Mouse (Mus musculus) retina, embryonic 14.5 days (tissue): Measurements from ENCODE around the gene Mgat4e.

ENCODE experiments used
- DNase-seq: peaks from one replicate; pipeline ENCODE4 v3.0.0-alpha.2; 2015; ENCODE audit warnings: low spot score

Mgat4e gene

GRCm38 (mm10) chr1:134549632-134550132, at the start of gene Mgat4e:
Gene Mgat4e (minus strand): TSS chr1:134549682.
- DNase-seq: no peak

- no peak for DNase-seq
Measured at GRCm38 (mm10) chr1:134597339-134598054, 48.0 kb upstream of the Mgat4e start.

GRCm38 (mm10) chr1:134591773-134592172, 42.3 kb upstream of the Mgat4e start:
- no peak for DNase-seq

- no peak for DNase-seq
Measured at GRCm38 (mm10) chr1:134589676-134590075, 40.2 kb upstream of the Mgat4e start.

GRCm38 (mm10) chr1:134583560-134583959, 34.1 kb upstream of the Mgat4e start:
- no peak for DNase-seq

- no peak for DNase-seq
Measured at GRCm38 (mm10) chr1:134580796-134581195, 31.3 kb upstream of the Mgat4e start.

GRCm38 (mm10) chr1:134577384-134578120, 28.1 kb upstream of the Mgat4e start:
- no peak for DNase-seq

GRCm38 (mm10) chr1:134573932-134574315, 24.4 kb upstream of the Mgat4e start:
- no peak for DNase-seq

- no peak for DNase-seq
Measured at GRCm38 (mm10) chr1:134573300-134573931, 23.9 kb upstream of the Mgat4e start.

GRCm38 (mm10) chr1:134570631-134571030, 21.1 kb upstream of the Mgat4e start:
- no peak for DNase-seq

- DNase-seq: no peak
Measured at GRCm38 (mm10) chr1:134570171-134570570, 20.7 kb upstream of the Mgat4e start.

- peak; percentile 27 for DNase-seq
Measured at GRCm38 (mm10) chr1:134567511-134567910, 18.0 kb upstream of the Mgat4e start.

- no peak for DNase-seq
Measured at GRCm38 (mm10) chr1:134563726-134564125, 14.2 kb upstream of the Mgat4e start.

- no peak for DNase-seq
Measured at GRCm38 (mm10) chr1:134562457-134562856, 13.0 kb upstream of the Mgat4e start.

GRCm38 (mm10) chr1:134561770-134562143, 12.3 kb upstream of the Mgat4e start:
- DNase-seq: no peak

GRCm38 (mm10) chr1:134560801-134561769, 11.6 kb upstream of the Mgat4e start:
- DNase-seq: peak; percentile 64

- no peak for DNase-seq
Measured at GRCm38 (mm10) chr1:134560396-134560795, 10.9 kb upstream of the Mgat4e start.

- DNase-seq: peak; percentile 88
Measured at GRCm38 (mm10) chr1:134559976-134560375, 10.5 kb upstream of the Mgat4e start, which contains the start of gene Kdm5b. Gene Kdm5b (plus strand): TSS chr1:134560171.

GRCm38 (mm10) chr1:134559226-134559625, 9.7 kb upstream of the Mgat4e start:
- no peak for DNase-seq

GRCm38 (mm10) chr1:134558511-134558910, 9.0 kb upstream of the Mgat4e start:
- DNase-seq: peak; percentile 20

GRCm38 (mm10) chr1:134556671-134557218, 7.3 kb upstream of the Mgat4e start:
- DNase-seq: peak; percentile 98
